Mouse (Mus musculus): Measurements from ENCODE around the gene Sumo1.

- TF ChIP-seq CTCF (IDR thresholded peaks at IDR 0.05; ENCODE audit: control insufficient read depth, insufficient read depth, insufficient replicate concordance, low read depth, low read length) (no peak), POLR2A (IDR thresholded peaks at IDR 0.05; ENCODE audit: control insufficient read depth, low read depth, low read length) (peak; percentile 98)
Observed at GRCm38 (mm10) chr1:59684819-59685755, 14.5 kb upstream of the Sumo1 start, which contains the start of gene Nop58.

Data from testis, adult 2 months (tissue).